Mouse (Mus musculus): ENCODE data around the gene Set. TPM values are rescaled to one million over a fixed set of nuclear protein-coding genes. Genes with fewer than 3 reads are reported as not detected.
"Not testable (repeated sequence)": the region's sequence is repeated elsewhere in the genome, so short reads cannot be mapped to it uniquely, and the experiment has no call there.

Set gene
- total RNA-seq (2017): 313 and 345 TPM in 2 replicates

DNA sequence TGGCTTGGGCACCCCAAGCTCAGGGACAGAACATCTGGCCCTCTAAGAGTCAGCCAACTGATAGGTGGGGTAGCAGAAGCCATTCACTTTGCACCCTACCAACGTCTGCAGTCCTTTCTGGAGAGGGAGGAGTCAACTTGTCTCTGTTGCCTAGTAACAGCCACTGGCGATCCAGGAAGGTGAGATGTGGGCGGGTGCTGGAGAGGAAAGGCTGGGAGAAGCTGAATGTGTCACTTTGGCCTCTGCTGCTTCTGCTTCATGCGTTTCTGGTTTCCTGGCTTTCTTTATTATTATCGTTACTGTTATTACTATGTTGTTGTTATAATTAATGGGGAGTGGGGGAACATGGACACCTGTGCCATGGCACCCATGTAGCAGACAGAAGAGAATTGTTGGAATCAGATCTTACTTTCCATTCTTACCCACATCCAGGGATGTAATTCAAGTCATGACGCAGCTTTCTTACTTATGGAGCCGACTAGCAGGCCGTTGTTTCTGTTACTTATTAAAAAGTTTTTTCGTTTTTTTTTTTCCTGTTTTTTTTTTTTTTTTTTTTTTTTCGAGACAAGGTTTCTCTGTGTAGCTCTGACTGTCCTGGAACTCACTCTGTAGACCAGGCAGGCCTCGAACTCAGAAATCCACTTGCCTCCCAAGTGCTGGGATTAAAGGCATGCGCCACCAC is at the start of gene Set:
Set (plus strand) TSS at position 156 of the 682 bp plus-strand sequence.
- no peak for ATAC-seq (ENCODE audit: extremely low read depth, insufficient number of reproducible peaks, low FRiP score, poor library complexity, severe bottlenecking)

DNA sequence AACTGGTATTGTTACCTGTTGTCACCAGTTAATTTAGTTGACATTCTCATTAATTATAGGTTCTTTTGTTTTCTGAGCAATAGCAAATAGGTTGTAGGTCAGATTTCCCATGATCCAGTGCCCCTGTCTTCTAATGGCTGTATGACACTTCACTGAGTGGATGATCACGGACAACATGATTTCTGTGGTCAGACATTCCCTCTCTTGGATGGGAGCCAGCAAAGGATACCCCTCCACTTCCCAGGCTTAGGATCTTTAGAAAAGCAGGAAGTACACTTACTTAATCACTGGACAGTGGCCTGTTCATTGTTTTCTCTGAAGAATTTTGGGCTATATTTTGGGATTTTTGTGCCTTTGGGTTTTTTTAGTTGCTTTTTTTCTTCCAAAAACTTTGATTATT is 48.1 kb upstream of the Set start:
- ATAC-seq (ENCODE audit: extremely low read depth, insufficient number of reproducible peaks, low FRiP score, poor library complexity, severe bottlenecking): no peak

DNA sequence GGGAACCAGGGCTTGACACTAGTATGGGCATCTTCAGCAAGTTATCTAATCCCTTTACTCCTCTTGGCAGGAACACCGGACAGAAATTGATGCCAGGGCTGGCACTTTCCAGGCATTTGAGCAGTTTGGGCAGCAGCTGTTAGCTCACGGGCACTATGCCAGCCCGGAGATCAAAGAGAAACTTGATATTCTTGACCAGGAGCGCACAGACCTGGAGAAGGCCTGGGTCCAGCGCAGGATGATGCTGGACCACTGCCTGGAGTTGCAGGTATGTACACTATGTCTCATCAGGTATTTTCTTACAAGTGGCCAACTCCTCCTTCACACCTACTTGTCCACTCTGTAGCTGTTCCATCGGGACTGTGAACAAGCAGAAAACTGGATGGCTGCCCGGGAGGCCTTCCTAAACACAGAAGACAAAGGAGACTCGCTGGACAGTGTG is 46.3 kb upstream of the Set start:
- ATAC-seq (ENCODE audit: extremely low read depth, insufficient number of reproducible peaks, low FRiP score, poor library complexity, severe bottlenecking): no peak

DNA sequence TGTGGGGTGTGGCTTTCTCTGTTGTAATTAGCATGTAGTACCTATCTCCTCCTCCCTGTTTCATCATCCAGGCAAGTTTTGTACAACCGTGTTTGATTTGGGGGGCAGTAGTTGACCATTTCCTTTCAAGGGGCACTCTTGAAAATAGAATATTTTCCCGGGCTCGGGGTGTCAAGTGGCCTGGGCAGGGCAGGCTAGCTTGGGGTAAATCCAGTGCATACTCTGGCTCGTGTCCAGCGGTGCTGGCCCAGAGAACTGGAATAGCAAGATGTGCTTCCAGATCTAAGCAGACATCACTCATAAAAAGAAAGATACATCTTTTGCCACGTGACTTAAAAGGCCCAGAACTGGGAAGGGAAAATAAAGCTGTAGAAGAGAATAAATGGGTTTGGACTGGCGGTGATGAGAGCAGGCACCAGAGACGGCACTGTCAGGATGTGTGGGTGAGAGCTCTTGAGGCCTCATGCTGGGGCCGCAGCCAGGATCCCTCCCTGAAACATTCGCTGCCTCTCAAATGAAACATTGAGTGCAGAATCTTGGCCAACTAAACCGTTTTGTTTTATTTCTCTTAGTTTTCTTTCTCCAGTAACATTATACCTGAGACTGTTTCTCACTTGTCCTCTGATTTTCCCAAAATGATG is 42.7 kb upstream of the Set start:
- no peak for ATAC-seq (ENCODE audit: extremely low read depth, insufficient number of reproducible peaks, low FRiP score, poor library complexity, severe bottlenecking)

DNA sequence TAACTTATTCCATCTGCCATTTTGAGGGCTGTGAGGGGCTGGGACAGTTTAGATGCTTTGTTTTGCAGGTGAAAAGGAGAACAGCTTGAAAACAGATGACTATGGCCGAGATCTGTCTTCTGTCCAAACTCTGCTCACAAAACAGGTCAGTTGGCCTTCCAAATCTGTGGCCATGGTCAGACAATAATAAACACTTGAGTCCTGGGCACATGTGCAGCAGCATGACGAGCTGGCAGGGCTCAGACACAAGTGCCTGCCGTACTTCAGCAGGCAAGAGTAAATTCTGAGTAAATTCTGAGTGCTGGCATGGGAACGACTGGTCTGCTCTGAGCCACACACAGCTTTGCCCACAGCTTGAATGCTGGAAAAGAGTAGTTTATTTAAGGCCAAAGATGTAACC is 31.7 kb upstream of the Set start:
- no peak for ATAC-seq (ENCODE audit: extremely low read depth, insufficient number of reproducible peaks, low FRiP score, poor library complexity, severe bottlenecking)

DNA sequence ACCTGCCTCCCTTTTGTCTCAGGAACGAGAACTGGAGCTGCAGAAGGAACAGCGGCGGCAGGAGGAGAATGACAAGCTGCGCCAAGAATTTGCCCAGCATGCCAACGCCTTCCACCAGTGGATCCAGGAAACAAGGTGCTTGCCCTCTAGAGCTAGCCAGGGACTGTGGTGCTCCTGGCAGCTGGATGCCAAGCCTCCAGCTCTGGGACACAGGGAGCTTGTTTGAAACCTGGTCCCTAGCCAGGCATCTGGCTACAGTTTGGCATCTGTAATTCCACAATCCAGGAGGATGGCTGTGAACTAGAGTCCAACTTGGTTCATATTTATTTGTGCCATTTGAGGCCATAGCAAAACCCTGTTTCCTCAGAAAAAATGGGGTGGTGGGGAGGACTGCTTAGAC is 30.2 kb upstream of the Set start:
- no peak for ATAC-seq (ENCODE audit: extremely low read depth, insufficient number of reproducible peaks, low FRiP score, poor library complexity, severe bottlenecking)

DNA sequence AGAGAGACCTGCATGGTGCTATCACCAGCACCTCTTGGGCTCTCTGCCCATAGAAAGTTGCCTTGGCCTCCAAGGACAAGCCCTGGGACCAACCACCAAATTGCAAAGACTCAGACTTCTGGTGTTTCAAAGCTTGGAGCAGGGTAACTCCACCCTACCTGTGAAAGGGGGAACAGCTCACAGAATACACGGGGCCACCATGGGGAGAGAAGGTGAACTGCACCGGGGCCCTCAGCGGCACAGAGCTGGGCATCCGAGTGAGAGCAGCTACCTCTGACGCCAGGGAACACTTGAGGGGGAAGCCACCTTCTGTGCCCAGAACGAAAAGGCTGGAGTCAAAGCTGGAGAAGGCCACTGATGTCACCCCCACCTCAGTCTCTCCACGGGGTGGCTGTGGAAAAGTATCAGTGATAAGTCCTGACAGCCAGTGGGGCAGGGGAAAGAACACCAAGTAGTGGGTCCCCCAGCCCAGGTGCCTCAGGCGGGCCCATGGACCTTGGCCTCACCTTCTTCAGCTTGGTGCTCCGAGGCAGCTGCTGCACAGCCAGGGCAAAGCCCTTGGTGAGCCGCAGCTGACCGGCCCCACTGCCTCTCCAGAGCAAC is 24.8 kb upstream of the Set start:
- ATAC-seq (ENCODE audit: extremely low read depth, insufficient number of reproducible peaks, low FRiP score, poor library complexity, severe bottlenecking): no peak

DNA sequence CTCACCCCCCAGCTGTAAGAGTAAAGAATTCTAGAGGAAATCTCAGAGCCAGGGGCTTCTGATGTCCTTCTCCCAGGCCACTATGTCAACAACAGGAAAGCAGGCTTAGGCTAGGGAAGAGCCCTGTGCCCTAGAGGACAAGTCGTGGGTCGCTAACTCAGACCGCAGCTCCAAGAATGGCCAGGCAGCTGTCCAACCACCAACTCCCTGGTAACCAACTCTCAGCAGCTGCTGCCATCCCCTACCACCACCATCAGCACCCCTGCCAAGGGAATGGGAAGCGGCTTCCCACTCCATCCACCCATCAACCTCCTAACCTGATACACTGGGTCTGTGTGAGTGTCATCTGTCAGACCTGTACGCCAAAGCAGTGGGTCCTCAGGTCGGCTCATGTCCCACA is 24.2 kb upstream of the Set start:
- no peak for ATAC-seq (ENCODE audit: extremely low read depth, insufficient number of reproducible peaks, low FRiP score, poor library complexity, severe bottlenecking)

DNA sequence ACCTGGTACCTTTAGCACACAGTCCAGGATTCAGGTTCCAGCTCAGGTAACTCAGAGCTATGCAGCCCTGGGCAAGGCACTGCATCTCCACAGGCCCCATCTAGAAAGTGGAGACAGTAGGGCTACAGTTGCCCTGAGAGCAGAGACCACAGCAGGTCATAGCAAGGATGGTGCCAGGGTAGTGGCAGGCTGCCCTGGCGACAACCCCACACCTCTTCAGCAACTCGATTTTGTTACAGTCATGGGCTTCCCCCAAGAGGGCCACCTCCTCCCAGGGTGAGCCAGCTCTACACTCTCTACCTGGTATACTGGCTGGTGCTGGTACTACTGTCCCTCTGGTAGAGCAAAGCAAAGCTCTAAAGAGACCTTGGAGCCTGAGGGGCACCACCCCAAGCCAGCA is 19.4 kb upstream of the Set start:
- ATAC-seq (ENCODE audit: extremely low read depth, insufficient number of reproducible peaks, low FRiP score, poor library complexity, severe bottlenecking): no peak

DNA sequence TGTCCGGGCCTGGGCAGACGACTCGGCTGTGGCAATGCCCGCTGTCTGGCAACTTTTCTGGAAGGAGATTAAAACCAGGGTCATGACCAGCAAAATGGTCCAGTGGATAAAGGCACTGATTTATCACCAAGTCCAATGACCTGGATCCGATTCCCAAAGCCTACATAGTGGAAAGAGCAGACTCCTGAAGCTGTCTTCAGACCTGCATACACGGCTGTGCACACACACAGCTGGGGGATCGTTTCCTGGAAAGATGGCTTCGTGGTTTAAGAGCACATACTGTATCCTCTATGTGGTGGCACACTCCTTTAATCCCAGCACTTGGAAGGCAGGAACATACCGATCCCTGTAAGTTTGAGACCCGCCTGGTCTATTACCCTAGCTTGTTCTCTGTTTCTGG is 18.8 kb upstream of the Set start:
- ATAC-seq (ENCODE audit: extremely low read depth, insufficient number of reproducible peaks, low FRiP score, poor library complexity, severe bottlenecking): no peak

DNA sequence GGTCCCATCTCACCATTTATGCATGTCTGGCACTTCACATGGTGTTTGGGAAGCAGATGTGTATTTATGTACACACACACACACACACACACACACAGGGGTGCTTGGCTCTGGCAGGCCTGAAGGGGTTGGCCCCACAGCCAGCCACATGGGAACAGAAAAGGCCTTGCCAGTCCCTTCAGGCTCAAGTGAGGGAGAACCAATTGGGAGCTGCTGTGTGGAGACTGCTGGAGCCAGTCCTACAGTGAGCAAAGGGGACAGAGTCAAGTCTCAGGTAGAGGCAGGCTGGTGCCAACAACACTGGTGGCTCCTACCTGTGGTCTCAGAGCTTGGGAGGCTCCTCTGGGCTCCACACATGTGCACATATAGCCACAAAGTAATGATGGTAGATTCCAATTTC is 17.5 kb upstream of the Set start:
- no peak for ATAC-seq (ENCODE audit: extremely low read depth, insufficient number of reproducible peaks, low FRiP score, poor library complexity, severe bottlenecking)

DNA sequence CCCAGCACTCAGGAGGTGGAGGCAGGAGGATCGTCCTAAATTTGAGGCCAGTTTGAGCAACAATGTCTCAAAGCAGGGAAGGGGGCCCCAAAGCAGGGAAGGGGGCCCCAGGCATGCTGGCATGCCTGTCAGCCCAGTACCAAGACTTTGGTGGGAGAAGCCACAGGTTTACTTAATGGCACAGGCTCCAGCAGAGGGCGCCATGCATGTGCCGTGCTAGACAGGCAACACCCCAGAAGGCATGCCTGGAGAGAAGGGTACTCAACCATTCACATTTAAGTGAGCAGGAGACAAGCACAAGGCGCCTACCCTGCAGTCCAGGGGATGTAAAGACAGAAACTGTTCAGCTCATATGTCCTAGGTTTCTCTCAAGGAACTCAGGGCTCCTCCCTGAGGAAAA is 14.7 kb upstream of the Set start:
- ATAC-seq (ENCODE audit: extremely low read depth, insufficient number of reproducible peaks, low FRiP score, poor library complexity, severe bottlenecking): peak; percentile 66

DNA sequence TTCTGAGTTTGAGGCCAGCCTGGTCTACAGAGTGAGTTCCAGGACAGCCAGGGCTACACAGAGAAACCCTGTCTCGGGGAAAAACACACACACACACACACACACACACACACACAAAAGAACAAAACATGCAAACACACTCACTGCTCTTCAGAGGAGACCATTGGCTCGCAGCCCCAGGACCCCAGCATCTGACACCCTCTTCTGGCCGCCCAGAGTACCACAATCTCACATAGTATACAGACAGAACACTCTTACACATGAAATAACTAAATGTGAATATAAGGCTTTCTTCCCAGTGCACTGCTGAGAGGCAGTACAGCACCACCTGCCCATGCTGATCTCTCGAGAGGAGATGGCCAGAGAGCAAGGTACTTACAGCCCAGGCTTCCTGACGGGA is 12.6 kb upstream of the Set start:
- ATAC-seq (ENCODE audit: extremely low read depth, insufficient number of reproducible peaks, low FRiP score, poor library complexity, severe bottlenecking): no peak

DNA sequence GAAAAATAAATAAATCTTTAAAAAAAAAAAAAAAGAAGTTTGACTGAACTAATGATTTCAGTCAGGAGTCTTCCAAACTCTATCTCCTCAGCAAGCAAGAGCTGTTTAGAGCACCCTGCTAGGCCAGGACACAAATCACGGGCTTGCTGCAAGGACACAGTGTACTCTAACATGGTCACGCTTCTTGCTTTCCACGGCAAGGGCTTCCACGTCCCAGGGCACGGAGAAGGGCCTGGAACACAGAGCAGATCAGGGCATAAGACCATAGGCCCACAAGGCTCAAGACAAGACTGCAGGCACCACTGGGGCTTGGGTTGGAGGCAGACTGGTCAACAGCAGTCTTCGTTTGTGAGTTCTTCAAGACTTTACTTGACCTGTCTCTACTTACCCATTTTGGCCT is 10.1 kb upstream of the Set start:
- ATAC-seq (ENCODE audit: extremely low read depth, insufficient number of reproducible peaks, low FRiP score, poor library complexity, severe bottlenecking): no peak

DNA sequence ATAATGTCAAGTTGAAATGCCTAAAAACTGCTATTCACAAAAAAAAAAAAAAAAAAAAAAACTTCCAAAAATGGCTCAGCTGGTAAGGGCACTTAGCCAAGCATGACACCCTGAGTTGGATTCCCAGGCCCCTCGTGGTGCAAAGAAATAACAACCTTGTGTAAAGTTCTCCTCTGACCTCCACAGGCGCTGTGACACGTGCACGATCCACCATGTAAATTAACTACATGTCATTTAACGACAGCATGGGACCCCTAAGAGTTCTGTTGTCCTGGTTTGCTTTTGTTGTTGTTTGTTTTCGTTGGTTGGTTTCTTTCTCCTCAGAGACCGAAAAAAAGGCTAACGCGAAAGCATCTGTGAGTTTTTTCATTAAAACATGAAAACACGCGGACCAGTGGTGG is 9.1 kb upstream of the Set start:
- no peak for ATAC-seq (ENCODE audit: extremely low read depth, insufficient number of reproducible peaks, low FRiP score, poor library complexity, severe bottlenecking)

DNA sequence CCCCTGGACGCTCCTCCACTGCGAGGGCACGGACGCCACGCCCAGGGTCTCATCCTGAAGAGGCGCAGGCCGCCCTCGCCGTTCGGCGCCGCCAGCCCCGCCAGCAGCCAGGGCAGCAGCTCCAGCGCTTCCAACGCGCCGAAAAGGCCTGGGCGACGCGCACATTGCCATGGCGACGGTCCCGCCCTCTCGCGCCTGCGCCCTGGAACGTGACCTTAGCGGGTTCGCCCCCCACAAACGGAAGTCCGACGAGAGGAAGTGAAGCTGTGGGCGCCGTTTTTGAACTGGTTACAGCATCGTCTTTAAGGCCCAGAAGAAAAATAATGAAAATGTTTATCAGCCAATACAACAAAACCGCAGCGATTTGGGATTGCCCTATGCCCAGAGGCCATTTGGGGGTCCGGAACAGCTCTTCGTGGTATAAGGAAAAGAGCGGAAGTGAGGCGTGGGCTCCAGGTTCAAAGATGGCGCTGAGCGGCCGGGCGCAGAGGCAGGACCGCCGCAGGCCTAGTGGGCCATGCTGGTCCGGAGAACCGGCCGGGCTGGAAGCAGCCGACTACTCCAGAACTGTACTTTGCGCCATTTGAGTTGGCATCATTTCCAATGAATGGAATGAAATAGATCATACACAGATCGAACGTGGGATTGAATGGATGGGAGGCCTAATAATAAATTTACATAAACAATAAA is 8.3 kb upstream of the Set start, which contains the start of gene Wdr34:
Wdr34 (minus strand) TSS at position 183 of the 690 bp plus-strand sequence.
- peak; percentile 91 for ATAC-seq (ENCODE audit: extremely low read depth, insufficient number of reproducible peaks, low FRiP score, poor library complexity, severe bottlenecking)

DNA sequence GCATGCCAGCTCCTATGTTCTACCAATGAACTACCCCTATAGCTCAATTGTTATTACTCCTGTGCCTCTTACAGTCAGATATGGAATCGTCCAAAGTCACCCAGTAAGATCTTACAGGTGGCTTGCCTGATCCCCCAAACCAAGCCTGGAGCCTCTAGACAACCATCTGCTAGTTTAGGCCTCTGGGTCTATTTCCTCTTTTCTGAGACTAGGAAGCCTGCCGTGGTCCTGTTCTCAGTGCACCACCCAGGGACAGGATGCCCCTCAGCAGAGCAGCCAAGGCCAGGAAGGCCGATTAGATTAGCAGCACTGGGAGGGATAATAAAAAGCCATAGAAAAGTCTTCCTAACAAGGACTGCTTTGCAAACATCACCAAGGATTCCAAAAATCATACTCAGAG is 7.3 kb upstream of the Set start:
- no peak for ATAC-seq (ENCODE audit: extremely low read depth, insufficient number of reproducible peaks, low FRiP score, poor library complexity, severe bottlenecking)

DNA sequence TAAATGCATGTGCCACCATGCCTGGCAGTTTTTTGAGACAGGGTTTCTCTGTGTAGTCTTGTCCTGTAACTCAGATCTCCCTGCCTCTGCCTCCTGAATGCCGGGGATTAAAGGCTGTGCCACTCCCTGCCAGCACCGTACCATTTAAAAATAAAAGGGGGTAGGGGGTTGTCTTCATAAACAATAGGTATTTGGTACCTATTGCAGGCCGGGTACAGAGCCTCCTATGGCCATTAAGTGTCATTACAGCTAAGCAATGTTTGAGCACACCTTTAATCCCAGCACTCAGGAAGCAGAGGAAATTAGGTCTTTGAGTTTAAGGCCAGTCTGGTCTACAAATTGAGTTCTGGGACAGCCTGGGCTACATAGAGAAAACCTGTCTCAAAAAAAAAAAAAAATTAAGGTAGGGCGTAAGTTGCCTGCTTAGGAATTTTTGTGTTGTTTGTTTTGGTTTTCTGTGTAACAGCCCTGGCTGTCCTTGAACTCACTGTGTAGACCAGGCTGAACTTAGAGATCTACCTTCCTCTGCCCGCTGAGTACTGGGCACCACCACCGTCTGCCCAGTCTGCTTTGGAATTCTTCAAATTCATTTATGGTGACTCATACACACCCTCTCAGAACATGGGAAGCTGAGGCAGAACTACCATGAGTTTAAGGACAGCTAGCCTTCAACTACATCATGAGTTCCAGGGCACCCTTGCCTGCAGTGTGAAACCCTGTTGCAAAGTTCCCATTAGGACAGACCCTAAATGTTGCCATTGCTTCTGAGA is 5.0 kb upstream of the Set start:
- ATAC-seq (ENCODE audit: extremely low read depth, insufficient number of reproducible peaks, low FRiP score, poor library complexity, severe bottlenecking): peak; percentile 41; the same call in 1 of the 2 replicates

DNA sequence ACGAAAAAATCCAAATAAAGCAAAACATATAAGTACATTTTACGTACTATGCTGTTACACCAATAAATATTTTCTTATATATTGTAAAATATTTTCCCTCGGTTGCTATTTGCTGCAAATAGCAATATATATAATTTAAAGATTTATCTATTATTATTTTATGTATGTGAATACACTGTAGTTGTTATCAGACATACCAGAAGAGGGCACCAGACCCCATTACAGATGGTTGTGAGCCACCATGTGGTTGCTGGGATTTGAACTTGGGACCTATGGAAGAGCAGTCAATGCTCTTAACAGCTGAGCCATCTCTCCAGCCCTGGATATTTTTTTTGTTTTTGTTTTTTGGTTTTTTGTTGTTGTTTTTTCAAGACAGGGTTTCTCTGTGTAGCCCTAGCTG is 1.9 kb upstream of the Set start:
- ATAC-seq (ENCODE audit: extremely low read depth, insufficient number of reproducible peaks, low FRiP score, poor library complexity, severe bottlenecking): not testable (repeated sequence)
